Mouse (Mus musculus) midbrain, embryonic 15.5 days (tissue): Measurements from ENCODE around the gene Astn2. TPM values are rescaled to one million over a fixed set of nuclear protein-coding genes. Genes with fewer than 3 reads are reported as not detected.

Experiments used
- ATAC-seq: fragments of 200-750 bp; cut with Nextera tagmentation; replicated peaks from 2 replicates; pipeline ENCODE4 v1.8.0; 2017; ENCODE audit warnings: moderate TSS enrichment
- H3K27ac ChIP-seq: fragments of 300-500 bp; sonication (generic); 2 replicates; pipeline ENCODE4 v1.5.1; 2015; ENCODE audit warnings: mild to moderate bottlenecking, inconsistent platforms
- H3K27me3 ChIP-seq: fragments of 300-500 bp; sonication (generic); replicated peaks from 2 replicates; pipeline ENCODE4 v1.6.1; 2015; ENCODE audit warnings: inconsistent platforms
- H3K36me3 ChIP-seq: fragments of 300-500 bp; sonication (generic); replicated peaks from 2 replicates; pipeline ENCODE4 v1.6.1; 2015; ENCODE audit warnings: inconsistent platforms
- H3K4me1 ChIP-seq: fragments of 300-500 bp; sonication (generic); 2 replicates; pipeline ENCODE4 v1.6.1; 2015; ENCODE audit warnings: inconsistent platforms
- H3K4me2 ChIP-seq: fragments of 300-500 bp; sonication (generic); 2 replicates; pipeline ENCODE4 v1.6.1; 2015; ENCODE audit warnings: inconsistent platforms, mild to moderate bottlenecking, moderate library complexity
- H3K4me3 ChIP-seq: fragments of 300-500 bp; sonication (generic); 2 replicates; pipeline ENCODE4 v1.5.1; 2015; ENCODE audit warnings: mild to moderate bottlenecking, inconsistent platforms
- H3K9ac ChIP-seq: fragments of 300-500 bp; sonication (generic); 2 replicates; pipeline ENCODE4 v1.6.1; 2015; ENCODE audit warnings: mild to moderate bottlenecking, inconsistent platforms
- H3K9me3 ChIP-seq: fragments of 300-500 bp; sonication (generic); 2 replicates; pipeline ENCODE4 v1.6.1; 2016; ENCODE audit warnings: inconsistent platforms
- WGBS: fragments of 180-500 bp; shearing (Covaris S2); methylation state at CpG from one replicate; pipeline ENCODE4 v1.1.7; 2015; ENCODE audit warnings: mixed read lengths; 5-methylcytosine and 5-hydroxymethylcytosine counted together
- polyA plus RNA-seq: library from polyadenylated mRNA; unstranded; fragments of >200 nt; fragmentation: Nextera tagmentation; extraction: Ambion mirVana; gene quantifications from 2 replicates; pipeline ENCODE4 v1.2.1, GENCODE M21; 2015

Astn2 gene
- polyA plus RNA-seq, 1 experiment from 2014 or later = 4.0 TPM

- Histone ChIP-seq H3K9ac (no peak overlapping the region), H3K27me3 (no peaks in the 10 kb centered on the region), H3K27ac (no peak overlapping the region), H3K4me3 (no peak overlapping the region), H3K36me3 (no peaks in the 10 kb centered on the region), H3K4me1 (no peaks in the 10 kb centered on the region), H3K9me3 (no peaks in the 10 kb centered on the region), H3K4me2 (no peak overlapping the region)
- WGBS = 89% methylated on average over 3 of the region's 3 CpGs
- no peak for ATAC-seq
Measured at GRCm38 (mm10) chr4:66126181-66126580, 278.2 kb downstream of the Astn2 start.

GRCm38 (mm10) chr4:66122766-66123358 lies 281.5 kb downstream of the Astn2 start:
- no peaks in the 10 kb centered on the region for H3K9me3 ChIP-seq
- no peaks in the 10 kb centered on the region for H3K36me3 ChIP-seq
- H3K27ac ChIP-seq = no peak overlapping the region
- WGBS = 92% methylated on average over 7 of the region's 7 CpGs
- no peak overlapping the region for H3K4me3 ChIP-seq
- ATAC-seq = no peak
- no peak overlapping the region for H3K9ac ChIP-seq
- no peak overlapping the region for H3K4me2 ChIP-seq
- no peaks in the 10 kb centered on the region for H3K27me3 ChIP-seq
- no peaks in the 10 kb centered on the region for H3K4me1 ChIP-seq

DNA sequence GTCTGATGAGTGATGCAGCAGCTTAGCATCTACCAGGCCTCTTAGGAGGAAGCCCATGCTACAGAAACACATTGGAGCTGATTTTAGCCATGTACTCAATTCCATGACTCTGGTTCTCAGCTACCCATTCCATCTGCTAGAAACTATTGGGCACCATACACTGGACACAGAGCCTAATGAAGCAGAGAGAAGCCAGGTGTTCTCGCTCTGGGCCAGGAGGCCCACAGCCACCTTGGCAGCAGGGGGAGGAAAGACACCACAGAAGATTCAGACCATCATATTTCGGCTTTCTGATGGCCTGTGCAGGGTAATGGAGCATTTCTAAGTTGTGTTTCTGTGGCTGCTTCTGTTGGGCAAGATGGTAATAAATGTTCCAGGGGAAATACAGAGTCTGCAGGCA lies 290.2 kb downstream of the Astn2 start:
- ATAC-seq = no peak
- H3K27me3 ChIP-seq = no peaks in the 10 kb centered on the region
- no peaks in the 10 kb centered on the region for H3K36me3 ChIP-seq
- H3K9ac ChIP-seq = no peak overlapping the region
- 84% methylated on average over 2 of the region's 2 CpGs for WGBS
- no peaks in the 10 kb centered on the region for H3K9me3 ChIP-seq
- no peak overlapping the region for H3K27ac ChIP-seq
- H3K4me3 ChIP-seq = no peak overlapping the region
- H3K4me2 ChIP-seq = no peak overlapping the region
- H3K4me1 ChIP-seq = no peaks in the 10 kb centered on the region

GRCm38 (mm10) chr4:66102037-66102436 lies 302.4 kb downstream of the Astn2 start:
- no peaks in the 10 kb centered on the region for H3K27me3 ChIP-seq
- no peak overlapping the region for H3K27ac ChIP-seq
- no peaks in the 10 kb centered on the region for H3K4me1 ChIP-seq
- H3K9ac ChIP-seq = no peak overlapping the region
- no peaks in the 10 kb centered on the region for H3K9me3 ChIP-seq
- H3K4me3 ChIP-seq = no peak overlapping the region
- H3K36me3 ChIP-seq = no peaks in the 10 kb centered on the region
- no peak for ATAC-seq
- 45% methylated on average over 5 of the region's 5 CpGs for WGBS
- H3K4me2 ChIP-seq = no peak overlapping the region

GRCm38 (mm10) chr4:66097629-66098028 lies 306.8 kb downstream of the Astn2 start:
- Histone ChIP-seq H3K4me1 (no peaks in the 10 kb centered on the region), H3K36me3 (no peaks in the 10 kb centered on the region), H3K4me3 (no peak overlapping the region), H3K9ac (no peak overlapping the region), H3K4me2 (no peak overlapping the region), H3K27me3 (no peaks in the 10 kb centered on the region), H3K9me3 (no peaks in the 10 kb centered on the region), H3K27ac (no peak overlapping the region)
- no peak for ATAC-seq
- 84% methylated on average over 1 of the region's 1 CpGs for WGBS

- Histone ChIP-seq H3K4me2 (no peak overlapping the region), H3K4me3 (no peak overlapping the region), H3K36me3 (no peaks in the 10 kb centered on the region), H3K9ac (no peak overlapping the region), H3K27ac (no peak overlapping the region), H3K4me1 (no peaks in the 10 kb centered on the region), H3K9me3 (no peaks in the 10 kb centered on the region), H3K27me3 (no peaks in the 10 kb centered on the region)
- ATAC-seq = no peak
- 89% methylated on average over 2 of the region's 2 CpGs for WGBS
Measured at GRCm38 (mm10) chr4:66096104-66096503, 308.3 kb downstream of the Astn2 start.

DNA sequence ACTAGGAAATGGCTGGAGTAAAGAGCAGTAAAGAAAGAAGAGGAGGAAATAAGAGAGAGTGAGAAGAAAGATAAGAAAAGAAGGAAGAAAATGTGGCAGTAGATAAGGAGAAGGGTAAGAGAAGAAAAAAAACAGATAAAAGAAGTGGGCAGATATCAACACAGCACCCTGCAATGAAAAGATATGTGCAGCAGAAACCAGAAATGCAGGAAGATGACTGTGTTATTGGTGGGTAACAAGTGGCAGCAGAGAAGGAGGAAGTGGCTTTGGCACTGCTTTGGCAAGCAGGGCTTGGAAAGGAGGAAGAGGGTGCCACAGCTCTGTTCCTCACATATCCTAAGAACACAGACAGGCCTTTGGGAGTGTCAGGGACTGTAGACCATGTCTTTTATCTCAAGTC lies 347.2 kb downstream of the Astn2 start:
- Histone ChIP-seq H3K9me3 (no peaks in the 10 kb centered on the region), H3K36me3 (no peaks in the 10 kb centered on the region), H3K27me3 (no peaks in the 10 kb centered on the region), H3K4me2 (no peak overlapping the region), H3K4me1 (no peaks in the 10 kb centered on the region), H3K4me3 (no peak overlapping the region), H3K9ac (no peak overlapping the region), H3K27ac (no peak overlapping the region)
- ATAC-seq = no peak

- ATAC-seq = no peak
- 77% methylated on average over 4 of the region's 4 CpGs for WGBS
Measured at GRCm38 (mm10) chr4:66055690-66056089, 348.7 kb downstream of the Astn2 start.

DNA sequence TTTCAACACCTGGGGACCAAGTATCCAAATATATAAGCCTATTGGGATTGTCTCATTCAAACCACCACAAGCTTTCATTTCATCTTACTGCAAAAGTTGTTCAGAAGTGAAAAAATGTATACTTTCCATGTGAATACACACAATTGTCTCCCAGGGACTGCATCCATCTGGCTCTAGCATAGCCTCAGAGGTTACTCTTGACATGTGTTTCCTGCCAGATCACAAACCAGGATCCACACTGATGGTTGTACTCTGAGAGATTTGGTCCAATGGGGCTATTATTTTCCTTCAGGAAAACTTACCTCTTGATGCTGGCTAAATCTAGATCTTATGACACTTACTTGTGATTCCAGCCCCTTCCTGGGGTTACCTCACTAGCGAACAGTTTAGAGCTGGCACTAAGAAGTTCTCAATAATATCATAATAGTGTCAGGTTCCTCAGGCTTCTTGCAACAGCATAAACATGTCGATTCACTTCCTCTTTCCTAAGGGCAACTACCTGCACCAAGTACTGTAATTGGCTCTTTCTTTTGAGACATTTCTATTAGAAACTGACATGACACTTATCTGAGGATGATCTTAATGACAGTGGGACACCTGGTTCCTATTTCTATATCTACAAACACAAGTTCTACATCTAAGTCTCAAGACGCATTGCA lies 361.3 kb downstream of the Astn2 start:
- ATAC-seq = no peak
- H3K4me1 ChIP-seq = no peaks in the 10 kb centered on the region
- H3K36me3 ChIP-seq = no peaks in the 10 kb centered on the region
- no peaks in the 10 kb centered on the region for H3K9me3 ChIP-seq
- H3K27me3 ChIP-seq = no peaks in the 10 kb centered on the region
- H3K4me2 ChIP-seq = no peak overlapping the region
- no peak overlapping the region for H3K9ac ChIP-seq
- WGBS = 91% methylated on average over 3 of the region's 3 CpGs
- H3K4me3 ChIP-seq = no peak overlapping the region
- no peak overlapping the region for H3K27ac ChIP-seq

More at GRCm38 (mm10) chr4:66055690-66056089, 348.7 kb downstream of the Astn2 start:
- no peak overlapping the region for H3K4me2 ChIP-seq
- H3K9ac ChIP-seq = no peak overlapping the region
- no peaks in the 10 kb centered on the region for H3K9me3 ChIP-seq
- H3K4me3 ChIP-seq = no peak overlapping the region
- H3K27me3 ChIP-seq = no peaks in the 10 kb centered on the region
- H3K36me3 ChIP-seq = no peaks in the 10 kb centered on the region
- peaks cover 2% of the 10 kb centered on the region; the same call in 1 of the 2 replicates for H3K4me1 ChIP-seq
- no peak overlapping the region for H3K27ac ChIP-seq

DNA sequence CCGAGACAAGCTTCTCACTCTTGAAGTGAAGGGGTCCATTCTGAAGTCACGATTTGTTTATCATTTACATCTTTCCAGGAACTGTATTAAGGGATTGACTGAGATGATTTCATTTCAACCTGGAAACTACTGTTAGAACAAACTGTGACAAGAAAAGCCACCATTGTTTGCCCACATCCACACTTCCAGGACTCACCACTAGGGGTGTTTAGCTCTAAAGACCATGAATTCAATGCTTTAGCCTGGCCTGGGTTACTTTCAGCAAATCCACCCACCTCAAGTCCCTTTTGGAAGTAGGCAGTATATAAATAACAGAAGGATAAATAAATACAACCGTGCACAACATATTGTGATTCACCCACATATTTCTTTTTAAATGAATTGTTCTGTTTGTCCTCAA lies 370.6 kb downstream of the Astn2 start:
- Histone ChIP-seq H3K4me2 (no peak overlapping the region), H3K36me3 (no peaks in the 10 kb centered on the region), H3K4me1 (0 out of 2 replicates have a peak, but pooled peaks cover 3% of the 10 kb centered on the region), H3K9me3 (no peaks in the 10 kb centered on the region), H3K27ac (no peak overlapping the region), H3K9ac (no peak overlapping the region), H3K27me3 (no peaks in the 10 kb centered on the region), H3K4me3 (no peak overlapping the region)
- ATAC-seq = no peak
- WGBS = 74% methylated on average over 3 of the region's 3 CpGs

GRCm38 (mm10) chr4:66031320-66031870 lies 373.0 kb downstream of the Astn2 start:
- 44% methylated on average over 9 of the region's 9 CpGs for WGBS
- 0 out of 2 replicates have a peak, but pooled peaks cover 3% of the 10 kb centered on the region for H3K4me1 ChIP-seq
- H3K36me3 ChIP-seq = no peaks in the 10 kb centered on the region
- H3K4me2 ChIP-seq = no peak overlapping the region
- H3K27ac ChIP-seq = no peak overlapping the region
- ATAC-seq = peak; percentile 63; the same call in 1 of the 2 replicates
- no peak overlapping the region for H3K4me3 ChIP-seq
- no peaks in the 10 kb centered on the region for H3K27me3 ChIP-seq
- H3K9me3 ChIP-seq = no peaks in the 10 kb centered on the region
- no peak overlapping the region for H3K9ac ChIP-seq

DNA sequence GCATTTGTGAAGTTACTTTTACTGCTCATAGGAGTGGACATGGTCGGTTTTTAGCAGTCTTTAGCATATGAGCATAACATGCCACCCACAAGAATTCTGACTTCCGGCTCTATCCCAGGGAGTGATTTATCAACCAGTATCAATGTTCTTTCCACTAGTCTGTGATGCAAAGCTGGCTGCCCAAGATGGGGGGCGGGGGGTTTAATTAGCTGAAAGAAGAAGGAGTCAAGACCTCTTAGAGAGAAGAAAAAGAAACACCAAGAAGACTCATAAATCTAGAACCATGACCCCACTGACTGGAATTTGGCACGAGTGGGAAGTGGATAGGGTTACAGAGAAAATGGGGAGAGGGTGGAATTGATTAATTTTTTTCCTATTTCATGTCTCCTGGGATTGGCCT lies 374.5 kb downstream of the Astn2 start:
- 84% methylated on average over 4 of the region's 4 CpGs for WGBS
- Histone ChIP-seq H3K36me3 (no peaks in the 10 kb centered on the region), H3K4me1 (peaks cover 11% of the 10 kb centered on the region), H3K9ac (no peak overlapping the region), H3K4me3 (no peak overlapping the region), H3K4me2 (no peak overlapping the region), H3K27ac (no peak overlapping the region), H3K27me3 (no peaks in the 10 kb centered on the region), H3K9me3 (no peaks in the 10 kb centered on the region)
- ATAC-seq = no peak

DNA sequence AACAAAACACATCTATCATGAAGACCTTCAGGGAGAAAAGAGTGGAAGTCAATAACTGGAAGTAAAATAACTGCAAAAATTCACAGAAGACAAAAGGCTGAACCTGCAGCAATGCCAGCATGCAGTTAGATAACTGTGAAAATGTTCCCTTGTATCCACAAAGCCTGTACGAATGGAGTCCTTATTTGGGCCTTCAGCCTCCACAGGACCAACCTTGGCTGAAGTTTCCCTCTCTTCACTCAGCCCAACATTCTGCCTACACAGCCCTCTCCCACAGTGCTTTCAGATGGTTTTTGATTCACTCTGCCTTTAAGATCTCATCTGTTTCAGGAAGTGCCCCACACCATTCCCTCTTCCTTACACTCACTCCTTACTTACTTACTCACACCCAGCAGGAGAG lies 376.5 kb downstream of the Astn2 start:
- Histone ChIP-seq H3K9ac (no peak overlapping the region), H3K9me3 (no peaks in the 10 kb centered on the region), H3K4me1 (peaks cover 11% of the 10 kb centered on the region), H3K4me3 (no peak overlapping the region), H3K27ac (no peak overlapping the region), H3K36me3 (no peaks in the 10 kb centered on the region), H3K27me3 (no peaks in the 10 kb centered on the region), H3K4me2 (no peak overlapping the region)
- 91% methylated on average over 1 of the region's 1 CpGs for WGBS
- no peak for ATAC-seq
